Mouse (Mus musculus): ENCODE measurements around the gene Gpr39.

DNA sequence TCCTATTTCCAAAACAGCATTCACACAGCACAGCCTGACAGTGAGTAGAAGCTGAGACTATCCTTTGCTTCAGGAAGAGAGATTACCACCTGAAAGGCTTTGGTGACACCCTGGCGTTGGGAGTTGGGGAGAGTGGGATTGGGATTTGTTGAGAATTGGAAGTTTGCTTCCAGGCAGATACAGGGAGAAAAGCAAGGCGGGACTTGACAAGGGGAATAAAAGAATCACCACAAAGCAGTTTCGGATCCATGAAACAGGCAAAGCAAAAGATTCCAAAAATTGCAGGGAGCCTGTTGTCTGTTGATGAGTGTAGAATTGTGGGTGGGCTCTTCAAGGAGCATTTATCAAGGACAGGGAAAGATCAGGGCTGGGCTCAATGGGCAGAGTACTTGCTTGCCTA lies 38.5 kb downstream of the Gpr39 start:
- TF ChIP-seq POLR2A (IDR thresholded peaks at IDR 0.05; ENCODE audit: borderline replicate concordance, extremely low read depth, insufficient read depth, insufficient read length, poor library complexity, severe bottlenecking) = no peak
- TF ChIP-seq CTCF (IDR thresholded peaks at IDR 0.05; ENCODE audit: borderline replicate concordance, extremely low read depth, insufficient read depth, insufficient read length) = no peak

Data from brain, embryonic 14.5 days (tissue).